Mouse (Mus musculus) megakaryocyte, embryonic 14.5 days (primary cell): Measurements from ENCODE around the gene Hist1h2bh.
"Not testable (repeated sequence)": the region's sequence is repeated elsewhere in the genome, so short reads cannot be mapped to it uniquely, and the experiment has no call there.

Source experiments
- FLI1 ChIP-seq: IDR thresholded peaks from 2 replicates; pipeline ENCODE4 v1.6.1; 2012; ENCODE audit warnings: low read length, inconsistent platforms, mixed read lengths
- GATA1 ChIP-seq: IDR thresholded peaks from 3 replicates; pipeline ENCODE4 v1.6.1; 2012; ENCODE audit warnings: mixed read lengths, low read length, inconsistent platforms, borderline replicate concordance

- TF ChIP-seq GATA1, FLI1: not testable (repeated sequence)
Measured at GRCm38 (mm10) chr13:23591886-23592285, 48.7 kb upstream of the Hist1h2bh start.
